Mouse (Mus musculus): ENCODE data around the gene Dok5. TPM values are rescaled to one million over a fixed set of nuclear protein-coding genes. Genes with fewer than 3 reads are reported as not detected.

Gene Dok5
- polyA plus RNA-seq, 1 experiment from 2014 or later = 23.5 TPM

DNA sequence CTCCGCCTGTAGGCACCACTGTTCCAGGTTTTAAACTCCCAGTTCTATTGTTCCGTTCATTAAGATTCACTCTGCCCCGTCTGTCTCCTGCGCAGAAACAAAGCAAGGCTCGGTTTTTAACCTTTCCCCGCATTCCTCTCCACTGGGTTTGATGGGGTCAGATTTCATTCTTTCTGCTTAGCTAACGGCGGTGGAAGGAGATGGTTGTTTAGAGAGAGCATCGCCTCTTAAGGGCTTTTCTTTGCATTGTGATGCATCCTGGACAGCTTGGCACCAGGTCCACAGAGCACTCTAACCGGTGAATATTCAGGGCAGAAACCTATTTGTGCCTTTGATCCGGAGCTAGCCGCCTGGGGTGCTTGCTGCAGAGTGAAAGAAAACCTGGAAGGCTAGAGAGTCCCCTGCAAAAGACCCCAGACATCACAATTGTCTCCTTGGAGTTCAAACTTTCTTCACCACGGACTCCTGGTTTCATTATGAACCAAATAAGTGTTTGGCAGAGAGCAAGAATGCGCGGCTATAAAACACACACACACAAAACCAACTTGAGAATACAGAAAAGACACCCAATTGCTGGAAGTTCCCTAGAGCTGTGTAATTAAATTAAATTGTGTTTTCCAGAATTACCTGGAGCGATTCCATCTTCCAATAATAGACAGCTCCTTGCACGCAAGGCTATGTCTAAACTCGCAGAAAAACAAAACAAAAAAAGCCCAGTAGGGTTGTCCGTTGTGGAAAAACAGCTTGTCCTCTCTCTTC, 40.7 kb downstream of the Dok5 start:
- peak overlapping the region; percentile 63 for H3K27ac ChIP-seq (ENCODE audit: low read depth, low read length)
- peak; percentile 79 for ATAC-seq (ENCODE audit: insufficient read depth, low FRiP score, low TSS enrichment)
- 0 out of 2 replicates have a peak overlapping the region, but pooled peaks have one; percentile 3 for H3K9ac ChIP-seq (ENCODE audit: low read length)
- no peak overlapping the region for H3K4me3 ChIP-seq (ENCODE audit: low read depth, low read length)
- no peaks in the 10 kb centered on the region for H3K27me3 ChIP-seq (ENCODE audit: control insufficient read depth, insufficient read depth, low read length)
- H3K36me3 ChIP-seq (ENCODE audit: control insufficient read depth, insufficient read depth, low read length) = no peaks in the 10 kb centered on the region
- H3K9me3 ChIP-seq (ENCODE audit: control insufficient read depth, low read length) = no peaks in the 10 kb centered on the region
- peak; percentile 63 for DNase-seq (ENCODE audit: low spot score)
- WGBS = 7% methylated on average over 19 of the region's 19 CpGs
- H3K4me1 ChIP-seq (ENCODE audit: control insufficient read depth, insufficient read depth, low read length) = peaks cover 10% of the 10 kb centered on the region
- H3K4me2 ChIP-seq (ENCODE audit: low read depth) = peak overlapping the region; percentile 8; the same call in 1 of the 2 replicates

DNA sequence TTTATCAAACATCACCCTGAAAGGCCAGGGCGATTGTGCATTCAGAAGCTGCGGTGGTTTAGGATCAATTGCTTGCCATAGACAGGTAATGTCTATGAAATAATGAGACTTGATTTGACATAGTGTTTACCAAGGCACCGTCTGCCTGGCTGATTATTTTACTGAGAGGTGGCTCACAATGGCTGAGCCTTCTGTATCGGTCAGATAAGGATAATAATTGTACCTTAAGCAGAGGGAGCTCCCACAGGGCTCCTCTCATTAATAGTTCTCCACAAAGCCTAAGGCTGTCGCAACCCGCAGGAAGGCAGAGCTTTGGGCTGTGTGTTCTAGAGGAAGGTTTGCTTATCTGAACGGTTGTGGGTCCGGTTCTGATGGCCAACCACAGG, 41.3 kb downstream of the Dok5 start:
- H3K27me3 ChIP-seq (ENCODE audit: control insufficient read depth, insufficient read depth, low read length) = no peaks in the 10 kb centered on the region
- DNase-seq (ENCODE audit: low spot score) (no peak), ATAC-seq (ENCODE audit: insufficient read depth, low FRiP score, low TSS enrichment) (no peak)
- H3K4me1 ChIP-seq (ENCODE audit: control insufficient read depth, insufficient read depth, low read length) = peaks cover 8% of the 10 kb centered on the region; the same call in 1 of the 2 replicates
- H3K4me2 ChIP-seq (ENCODE audit: low read depth) = 0 out of 2 replicates have a peak overlapping the region, but pooled peaks have one; percentile 8
- H3K9ac ChIP-seq (ENCODE audit: low read length) = peak overlapping the region; percentile 33; the same call in 1 of the 2 replicates
- no peaks in the 10 kb centered on the region for H3K36me3 ChIP-seq (ENCODE audit: control insufficient read depth, insufficient read depth, low read length)
- H3K4me3 ChIP-seq (ENCODE audit: low read depth, low read length) = no peak overlapping the region
- H3K27ac ChIP-seq (ENCODE audit: low read depth, low read length) = peak overlapping the region; percentile 63
- WGBS = 34% methylated on average over 8 of the region's 8 CpGs
- no peaks in the 10 kb centered on the region for H3K9me3 ChIP-seq (ENCODE audit: control insufficient read depth, low read length)

DNA sequence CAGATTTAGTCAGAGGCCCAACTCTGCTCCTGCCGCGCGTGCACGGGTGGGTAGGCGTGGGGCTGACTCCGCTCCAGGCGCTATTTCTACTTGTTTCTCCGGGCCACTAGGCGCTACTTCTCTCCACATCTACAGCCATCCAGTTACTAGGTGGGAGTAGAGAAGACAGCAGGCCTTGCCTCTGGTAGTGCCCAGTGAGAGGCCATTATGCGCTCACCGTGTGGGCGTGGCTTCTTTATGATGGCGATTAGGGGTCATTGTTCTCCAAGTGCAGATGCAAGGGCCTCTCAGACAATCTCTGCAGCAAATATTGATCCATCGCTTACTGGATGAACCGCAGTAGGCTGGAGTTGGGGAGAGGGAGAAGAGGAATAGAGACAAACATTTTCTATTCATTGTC, 44.0 kb downstream of the Dok5 start:
- Histone ChIP-seq H3K4me2 (ENCODE audit: low read depth) (no peak overlapping the region), H3K27ac (ENCODE audit: low read depth, low read length) (no peak overlapping the region), H3K4me1 (ENCODE audit: control insufficient read depth, insufficient read depth, low read length) (peaks cover 8% of the 10 kb centered on the region; the same call in 1 of the 2 replicates), H3K9me3 (ENCODE audit: control insufficient read depth, low read length) (no peaks in the 10 kb centered on the region), H3K9ac (ENCODE audit: low read length) (no peak overlapping the region), H3K4me3 (ENCODE audit: low read depth, low read length) (no peak overlapping the region), H3K36me3 (ENCODE audit: control insufficient read depth, insufficient read depth, low read length) (no peaks in the 10 kb centered on the region), H3K27me3 (ENCODE audit: control insufficient read depth, insufficient read depth, low read length) (no peaks in the 10 kb centered on the region)
- DNase-seq (ENCODE audit: low spot score) (no peak), ATAC-seq (ENCODE audit: insufficient read depth, low FRiP score, low TSS enrichment) (no peak)
- 82% methylated on average over 15 of the region's 15 CpGs for WGBS

DNA sequence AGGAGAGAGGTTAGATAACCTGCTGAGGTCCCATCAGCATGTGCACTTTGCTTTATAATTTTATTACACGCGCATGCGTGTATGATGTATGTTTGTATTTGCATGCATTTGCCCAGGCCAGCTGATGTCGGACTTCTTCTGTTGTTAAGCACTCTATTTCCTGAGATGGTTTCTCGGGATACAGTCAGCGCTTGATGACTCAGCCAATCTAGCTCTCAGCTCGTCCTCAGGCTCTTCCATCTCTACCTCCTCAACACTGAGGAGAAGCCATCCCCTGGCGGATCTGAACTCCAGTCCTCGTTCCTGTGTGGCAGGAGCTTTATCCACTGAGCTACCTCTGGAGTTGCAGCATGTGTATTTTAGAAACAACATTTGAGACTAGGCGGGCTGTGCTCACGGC, 44.5 kb downstream of the Dok5 start:
- Histone ChIP-seq H3K36me3 (ENCODE audit: control insufficient read depth, insufficient read depth, low read length) (no peaks in the 10 kb centered on the region), H3K9ac (ENCODE audit: low read length) (no peak overlapping the region), H3K27me3 (ENCODE audit: control insufficient read depth, insufficient read depth, low read length) (no peaks in the 10 kb centered on the region), H3K4me2 (ENCODE audit: low read depth) (no peak overlapping the region), H3K4me1 (ENCODE audit: control insufficient read depth, insufficient read depth, low read length) (peaks cover 7% of the 10 kb centered on the region; the same call in 1 of the 2 replicates), H3K4me3 (ENCODE audit: low read depth, low read length) (no peak overlapping the region), H3K27ac (ENCODE audit: low read depth, low read length) (no peak overlapping the region), H3K9me3 (ENCODE audit: control insufficient read depth, low read length) (no peaks in the 10 kb centered on the region)
- 90% methylated on average over 11 of the region's 11 CpGs for WGBS
- no peak for DNase-seq (ENCODE audit: low spot score)
- ATAC-seq (ENCODE audit: insufficient read depth, low FRiP score, low TSS enrichment) = no peak

DNA sequence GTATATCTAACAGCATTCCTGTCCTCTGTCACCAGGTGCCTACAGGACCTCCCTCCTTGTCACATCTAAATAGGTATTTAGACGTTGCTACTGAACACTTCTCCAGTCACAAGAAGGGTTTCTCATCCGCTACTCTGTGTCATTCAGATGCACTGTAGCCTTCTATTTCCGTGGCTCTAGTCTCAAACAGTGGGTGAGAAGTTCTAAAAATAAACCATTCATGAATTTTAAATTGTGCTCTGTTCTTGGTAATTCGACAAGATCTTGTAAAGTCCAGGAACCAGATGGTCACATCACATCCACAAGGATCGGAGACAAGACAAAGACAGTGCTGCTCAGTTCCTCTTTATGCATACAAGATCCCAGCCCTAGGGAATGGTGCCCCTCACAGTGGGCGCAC, 46.0 kb downstream of the Dok5 start:
- Histone ChIP-seq H3K4me2 (ENCODE audit: low read depth) (no peak overlapping the region), H3K4me1 (ENCODE audit: control insufficient read depth, insufficient read depth, low read length) (0 out of 2 replicates have a peak, but pooled peaks cover 3% of the 10 kb centered on the region), H3K36me3 (ENCODE audit: control insufficient read depth, insufficient read depth, low read length) (no peaks in the 10 kb centered on the region), H3K9ac (ENCODE audit: low read length) (no peak overlapping the region), H3K27me3 (ENCODE audit: control insufficient read depth, insufficient read depth, low read length) (no peaks in the 10 kb centered on the region), H3K4me3 (ENCODE audit: low read depth, low read length) (no peak overlapping the region), H3K27ac (ENCODE audit: low read depth, low read length) (no peak overlapping the region), H3K9me3 (ENCODE audit: control insufficient read depth, low read length) (no peaks in the 10 kb centered on the region)
- ATAC-seq (ENCODE audit: insufficient read depth, low FRiP score, low TSS enrichment) (no peak), DNase-seq (ENCODE audit: low spot score) (no peak)
- 83% methylated on average over 6 of the region's 6 CpGs for WGBS

DNA sequence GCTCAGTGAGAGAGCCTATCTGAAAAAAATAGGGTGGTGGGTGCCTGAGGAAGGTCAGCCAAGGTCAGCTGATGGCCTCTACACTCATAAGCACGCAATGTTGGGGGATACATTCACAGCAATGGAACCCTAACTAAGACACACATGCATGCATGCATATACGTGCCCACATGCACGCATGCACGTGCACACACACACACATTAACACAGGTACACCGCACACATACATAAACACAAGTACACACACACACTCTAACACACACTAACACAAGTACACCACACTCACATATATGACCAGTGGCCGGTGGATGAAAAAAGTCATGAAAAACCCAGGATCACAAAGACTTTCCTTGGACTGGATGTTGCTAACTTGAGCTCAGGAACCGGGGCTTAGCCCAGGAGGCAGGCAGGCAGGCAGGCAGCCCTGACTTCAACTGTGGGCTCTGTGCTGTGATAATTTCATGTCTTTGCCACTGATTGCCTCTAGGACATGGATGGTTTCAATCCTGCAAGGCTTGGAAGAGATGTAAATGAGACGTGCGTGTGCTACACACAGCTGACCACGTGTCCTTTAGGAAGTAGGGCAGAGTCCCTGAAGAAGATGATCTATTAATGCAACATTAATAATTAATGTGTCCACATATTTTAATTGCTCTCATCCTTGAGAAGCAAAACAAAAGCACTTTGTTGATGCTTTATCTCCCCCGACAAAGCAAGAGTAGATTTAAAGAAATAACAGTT, 48.6 kb downstream of the Dok5 start:
- H3K4me2 ChIP-seq (ENCODE audit: low read depth) = no peak overlapping the region
- no peak overlapping the region for H3K9ac ChIP-seq (ENCODE audit: low read length)
- no peaks in the 10 kb centered on the region for H3K9me3 ChIP-seq (ENCODE audit: control insufficient read depth, low read length)
- DNase-seq (ENCODE audit: low spot score) = no peak
- no peak overlapping the region for H3K27ac ChIP-seq (ENCODE audit: low read depth, low read length)
- no peaks in the 10 kb centered on the region for H3K27me3 ChIP-seq (ENCODE audit: control insufficient read depth, insufficient read depth, low read length)
- no peak for ATAC-seq (ENCODE audit: insufficient read depth, low FRiP score, low TSS enrichment)
- H3K4me1 ChIP-seq (ENCODE audit: control insufficient read depth, insufficient read depth, low read length) = no peaks in the 10 kb centered on the region
- H3K36me3 ChIP-seq (ENCODE audit: control insufficient read depth, insufficient read depth, low read length) = no peaks in the 10 kb centered on the region
- WGBS = 87% methylated on average over 11 of the region's 11 CpGs
- no peak overlapping the region for H3K4me3 ChIP-seq (ENCODE audit: low read depth, low read length)

DNA sequence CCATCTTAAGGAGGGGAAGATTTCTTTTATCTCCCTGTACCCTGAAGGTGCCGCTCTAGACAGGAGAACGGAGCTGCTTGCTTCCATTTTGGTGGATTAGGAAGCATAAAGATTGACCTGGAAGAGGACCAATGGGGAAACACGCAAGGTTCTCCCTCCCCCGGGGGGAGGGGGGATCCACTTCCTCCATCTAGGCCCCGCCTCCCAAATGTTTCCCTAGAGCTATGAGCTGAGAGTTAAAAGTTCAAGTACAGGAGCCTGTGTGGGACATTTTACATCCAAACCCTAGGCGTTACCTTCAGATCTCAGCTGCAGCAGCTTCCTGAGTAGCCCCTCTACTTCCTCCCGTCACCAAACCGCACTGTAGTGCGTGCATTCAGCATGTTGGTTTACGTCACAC, 56.5 kb downstream of the Dok5 start:
- ATAC-seq (ENCODE audit: insufficient read depth, low FRiP score, low TSS enrichment) (no peak), DNase-seq (ENCODE audit: low spot score) (no peak)
- no peaks in the 10 kb centered on the region for H3K36me3 ChIP-seq (ENCODE audit: control insufficient read depth, insufficient read depth, low read length)
- H3K27ac ChIP-seq (ENCODE audit: low read depth, low read length) = no peak overlapping the region
- no peak overlapping the region for H3K4me3 ChIP-seq (ENCODE audit: low read depth, low read length)
- 95% methylated on average over 10 of the region's 10 CpGs for WGBS
- no peak overlapping the region for H3K9ac ChIP-seq (ENCODE audit: low read length)
- H3K9me3 ChIP-seq (ENCODE audit: control insufficient read depth, low read length) = no peaks in the 10 kb centered on the region
- H3K4me2 ChIP-seq (ENCODE audit: low read depth) = no peak overlapping the region
- no peaks in the 10 kb centered on the region for H3K27me3 ChIP-seq (ENCODE audit: control insufficient read depth, insufficient read depth, low read length)
- H3K4me1 ChIP-seq (ENCODE audit: control insufficient read depth, insufficient read depth, low read length) = 0 out of 2 replicates have a peak, but pooled peaks cover 3% of the 10 kb centered on the region

DNA sequence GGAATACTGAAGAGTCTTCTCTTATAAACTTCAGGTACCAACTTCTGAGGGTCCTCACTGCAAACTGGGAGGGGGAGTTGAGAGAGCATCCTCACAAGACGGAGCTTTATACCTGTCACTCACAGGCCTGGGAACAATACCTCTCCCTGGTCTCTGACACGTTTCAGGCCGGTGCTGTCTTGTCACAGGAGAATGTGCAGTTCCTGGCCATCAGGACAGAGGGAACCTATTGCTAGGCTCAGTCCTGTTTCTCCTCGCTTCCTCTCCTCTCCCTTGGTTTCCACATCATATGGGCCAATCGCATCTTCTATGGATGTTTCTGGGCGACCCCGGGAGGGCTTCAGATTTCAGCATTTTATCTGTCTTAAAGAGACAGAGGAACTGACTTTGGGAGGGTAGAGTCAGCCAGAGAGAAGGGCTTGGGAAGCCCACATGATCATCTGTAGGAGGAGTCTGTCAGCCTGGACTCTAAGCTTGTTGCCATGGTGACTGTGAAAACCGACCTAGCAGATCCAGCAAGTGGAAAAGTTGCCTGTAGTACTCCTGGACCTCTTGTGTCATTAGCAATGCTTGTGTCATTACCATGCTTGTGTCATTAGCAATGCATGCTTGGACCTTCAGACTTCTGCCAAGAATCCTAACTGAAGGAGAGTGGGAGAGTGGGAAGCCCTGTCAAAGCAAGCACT, 59.9 kb downstream of the Dok5 start:
- H3K4me2 ChIP-seq (ENCODE audit: low read depth) = no peak overlapping the region
- DNase-seq (ENCODE audit: low spot score) (no peak), ATAC-seq (ENCODE audit: insufficient read depth, low FRiP score, low TSS enrichment) (no peak; the same call in 1 of the 2 replicates)
- no peaks in the 10 kb centered on the region for H3K27me3 ChIP-seq (ENCODE audit: control insufficient read depth, insufficient read depth, low read length)
- H3K4me1 ChIP-seq (ENCODE audit: control insufficient read depth, insufficient read depth, low read length) = 0 out of 2 replicates have a peak, but pooled peaks cover 3% of the 10 kb centered on the region
- H3K9me3 ChIP-seq (ENCODE audit: control insufficient read depth, low read length) = 0 out of 2 replicates have a peak, but pooled peaks cover 3% of the 10 kb centered on the region
- WGBS = 38% methylated on average over 8 of the region's 8 CpGs
- no peak overlapping the region for H3K4me3 ChIP-seq (ENCODE audit: low read depth, low read length)
- no peaks in the 10 kb centered on the region for H3K36me3 ChIP-seq (ENCODE audit: control insufficient read depth, insufficient read depth, low read length)
- no peak overlapping the region for H3K9ac ChIP-seq (ENCODE audit: low read length)
- H3K27ac ChIP-seq (ENCODE audit: low read depth, low read length) = no peak overlapping the region

All from neural tube, embryonic 11.5 days (tissue).